Mouse (Mus musculus) limb, embryonic 11.5 days (tissue): ENCODE measurements around the gene Parva. TPM values are rescaled to one million over a fixed set of nuclear protein-coding genes. Genes with fewer than 3 reads are reported as not detected.

ENCODE experiments used
- ATAC-seq: fragments of 200-750 bp; cut with Nextera tagmentation; 2 replicates; pipeline ENCODE4 v1.8.0; 2017; ENCODE audit warnings: low read depth; ENCODE audit not compliant: insufficient number of reproducible peaks, low FRiP score, low TSS enrichment
- DNase-seq: peaks from one replicate; pipeline ENCODE4 v3.0.0-alpha.2; 2015; ENCODE audit warnings: low spot score
- H3K27ac ChIP-seq: fragments of 300-500 bp; sonication (generic); replicated peaks from 2 replicates; pipeline ENCODE4 v1.5.1; 2014; ENCODE audit warnings: low read depth, mild to moderate bottlenecking, low read length
- H3K27me3 ChIP-seq: fragments of 300-500 bp; sonication (generic); 2 replicates; pipeline ENCODE4 v1.6.1; 2014; ENCODE audit warnings: mild to moderate bottlenecking, low read length, mixed read lengths; ENCODE audit not compliant: control insufficient read depth, insufficient read depth
- H3K36me3 ChIP-seq: fragments of 300-500 bp; sonication (generic); 2 replicates; pipeline ENCODE4 v1.6.1; 2014; ENCODE audit warnings: mild to moderate bottlenecking, low read length, moderate library complexity, mixed read lengths; ENCODE audit not compliant: control insufficient read depth, insufficient read depth
- H3K4me1 ChIP-seq: fragments of 300-500 bp; sonication (generic); 2 replicates; pipeline ENCODE4 v1.6.1; 2014; ENCODE audit warnings: low read length, mixed read lengths; ENCODE audit not compliant: control insufficient read depth, insufficient read depth
- H3K4me2 ChIP-seq: fragments of 300-500 bp; sonication (generic); 2 replicates; pipeline ENCODE4 v1.6.1; 2014; ENCODE audit warnings: low read depth, mild to moderate bottlenecking, moderate library complexity; ENCODE audit not compliant: severe bottlenecking
- H3K4me3 ChIP-seq: fragments of 300-500 bp; sonication (generic); 2 replicates; pipeline ENCODE4 v1.5.1; 2014; ENCODE audit warnings: low read depth, low read length
- H3K9ac ChIP-seq: fragments of 300-500 bp; sonication (generic); 2 replicates; pipeline ENCODE4 v1.6.1; 2014; ENCODE audit warnings: mild to moderate bottlenecking, low read length
- H3K9me3 ChIP-seq: fragments of 300-500 bp; sonication (generic); 2 replicates; pipeline ENCODE4 v1.6.1; 2016; ENCODE audit warnings: low read length; ENCODE audit not compliant: control insufficient read depth
- WGBS: fragments of 180-500 bp; shearing (Covaris S2); extraction: QIAGEN DNeasy Blood & Tissue Kit; methylation state at CpG from one replicate; pipeline ENCODE4 v1.1.7; 2014; 5-methylcytosine and 5-hydroxymethylcytosine counted together
- polyA plus RNA-seq: library from polyadenylated mRNA; unstranded; fragments of >200 nt; fragmentation: Nextera tagmentation; extraction: Ambion mirVana; gene quantifications from 2 replicates; pipeline ENCODE4 v1.2.1, GENCODE M21; 2014

The Parva gene
- polyA plus RNA-seq, 1 experiment from 2014 or later, result 64.2 TPM

GRCm38 (mm10) chr7:112593586-112593985 lies 166.3 kb downstream of the Parva start:
- Histone ChIP-seq H3K9me3 (no peaks in the 10 kb centered on the region), H3K9ac (no peak overlapping the region), H3K27me3 (no peaks in the 10 kb centered on the region), H3K4me3 (no peak overlapping the region), H3K4me2 (no peak overlapping the region), H3K36me3 (no peaks in the 10 kb centered on the region), H3K27ac (no peak overlapping the region), H3K4me1 (no peaks in the 10 kb centered on the region)
- 80% methylated on average over 5 of the region's 5 CpGs for WGBS
- ATAC-seq (no peak), DNase-seq (no peak)

- WGBS, result 52% methylated on average over 6 of the region's 6 CpGs
- H3K4me1 ChIP-seq, result no peaks in the 10 kb centered on the region
- ATAC-seq (no peak), DNase-seq (no peak)
- H3K9me3 ChIP-seq, result no peaks in the 10 kb centered on the region
- no peaks in the 10 kb centered on the region for H3K36me3 ChIP-seq
- no peak overlapping the region for H3K4me2 ChIP-seq
- no peak overlapping the region for H3K9ac ChIP-seq
- H3K27ac ChIP-seq, result no peak overlapping the region
- no peaks in the 10 kb centered on the region for H3K27me3 ChIP-seq
- H3K4me3 ChIP-seq, result no peak overlapping the region
Observed at GRCm38 (mm10) chr7:112595226-112595850, 168.0 kb downstream of the Parva start.

GRCm38 (mm10) chr7:112599650-112600049 lies 172.3 kb downstream of the Parva start:
- DNase-seq (no peak), ATAC-seq (no peak)
- H3K27me3 ChIP-seq, result no peaks in the 10 kb centered on the region
- H3K4me2 ChIP-seq, result no peak overlapping the region
- H3K4me1 ChIP-seq, result no peaks in the 10 kb centered on the region
- no peak overlapping the region for H3K9ac ChIP-seq
- H3K36me3 ChIP-seq, result no peaks in the 10 kb centered on the region
- WGBS, result 17% methylated on average over 2 of the region's 2 CpGs
- H3K9me3 ChIP-seq, result no peaks in the 10 kb centered on the region
- no peak overlapping the region for H3K27ac ChIP-seq
- H3K4me3 ChIP-seq, result no peak overlapping the region

GRCm38 (mm10) chr7:112600163-112600562 lies 172.9 kb downstream of the Parva start:
- no peaks in the 10 kb centered on the region for H3K36me3 ChIP-seq
- H3K9ac ChIP-seq, result no peak overlapping the region
- no peak for DNase-seq
- no peaks in the 10 kb centered on the region for H3K27me3 ChIP-seq
- H3K4me1 ChIP-seq, result no peaks in the 10 kb centered on the region
- H3K9me3 ChIP-seq, result no peaks in the 10 kb centered on the region
- no peak for ATAC-seq
- no peak overlapping the region for H3K4me2 ChIP-seq
- H3K4me3 ChIP-seq, result no peak overlapping the region
- 72% methylated on average over 3 of the region's 3 CpGs for WGBS
- H3K27ac ChIP-seq, result no peak overlapping the region

- H3K4me3 ChIP-seq, result no peak overlapping the region
- no peaks in the 10 kb centered on the region for H3K27me3 ChIP-seq
- H3K4me1 ChIP-seq, result no peaks in the 10 kb centered on the region
- H3K36me3 ChIP-seq, result no peaks in the 10 kb centered on the region
- ATAC-seq (no peak), DNase-seq (no peak)
- no peak overlapping the region for H3K27ac ChIP-seq
- H3K9me3 ChIP-seq, result no peaks in the 10 kb centered on the region
- no peak overlapping the region for H3K9ac ChIP-seq
- no peak overlapping the region for H3K4me2 ChIP-seq
- WGBS, result 91% methylated on average over 5 of the region's 5 CpGs
Observed at GRCm38 (mm10) chr7:112602966-112603365, 175.7 kb downstream of the Parva start.

- Histone ChIP-seq H3K36me3 (no peaks in the 10 kb centered on the region), H3K4me3 (no peak overlapping the region), H3K4me2 (no peak overlapping the region), H3K4me1 (no peaks in the 10 kb centered on the region), H3K27ac (no peak overlapping the region), H3K27me3 (no peaks in the 10 kb centered on the region), H3K9me3 (no peaks in the 10 kb centered on the region), H3K9ac (no peak overlapping the region)
- ATAC-seq (no peak), DNase-seq (no peak)
- WGBS, result 64% methylated on average over 10 of the region's 10 CpGs
Observed at GRCm38 (mm10) chr7:112603496-112604170, 176.3 kb downstream of the Parva start.

GRCm38 (mm10) chr7:112604209-112604608 lies 176.9 kb downstream of the Parva start:
- H3K9me3 ChIP-seq, result no peaks in the 10 kb centered on the region
- H3K4me1 ChIP-seq, result no peaks in the 10 kb centered on the region
- H3K4me3 ChIP-seq, result no peak overlapping the region
- H3K27ac ChIP-seq, result no peak overlapping the region
- H3K36me3 ChIP-seq, result no peaks in the 10 kb centered on the region
- WGBS, result 83% methylated on average over 8 of the region's 8 CpGs
- DNase-seq (no peak), ATAC-seq (no peak)
- no peak overlapping the region for H3K9ac ChIP-seq
- H3K4me2 ChIP-seq, result no peak overlapping the region
- H3K27me3 ChIP-seq, result no peaks in the 10 kb centered on the region

GRCm38 (mm10) chr7:112614046-112614790 lies 186.9 kb downstream of the Parva start:
- ATAC-seq (no peak), DNase-seq (no peak)
- Histone ChIP-seq H3K9me3 (no peaks in the 10 kb centered on the region), H3K27me3 (no peaks in the 10 kb centered on the region), H3K4me1 (no peaks in the 10 kb centered on the region), H3K4me3 (no peak overlapping the region), H3K4me2 (no peak overlapping the region), H3K9ac (no peak overlapping the region), H3K27ac (no peak overlapping the region), H3K36me3 (no peaks in the 10 kb centered on the region)
- 91% methylated on average over 3 of the region's 3 CpGs for WGBS
